Mouse (Mus musculus) hindbrain, embryonic 14.5 days (tissue): ENCODE measurements around the gene Zbtb11. TPM values are rescaled to one million over a fixed set of nuclear protein-coding genes. Genes with fewer than 3 reads are reported as not detected.

Experiments
- ATAC-seq: fragments of 200-750 bp; cut with Nextera tagmentation; 2 replicates; pipeline ENCODE4 v1.8.0; 2017; ENCODE audit warnings: moderate number of reproducible peaks, mild to moderate bottlenecking, moderate TSS enrichment, moderate library complexity; ENCODE audit not compliant: low FRiP score
- DNase-seq: peaks from one replicate; pipeline ENCODE4 v3.0.0-alpha.2; 2015; ENCODE audit warnings: low spot score
- H3K27ac ChIP-seq: fragments of 300-500 bp; sonication (generic); 2 replicates; pipeline ENCODE4 v1.5.1; 2014; ENCODE audit warnings: mild to moderate bottlenecking, moderate library complexity
- H3K27me3 ChIP-seq: fragments of 300-500 bp; sonication (generic); 2 replicates; pipeline ENCODE4 v1.6.1; 2014; ENCODE audit warnings: mild to moderate bottlenecking, low read length, mixed read lengths; ENCODE audit not compliant: control insufficient read depth, insufficient read depth
- H3K36me3 ChIP-seq: fragments of 300-500 bp; sonication (generic); replicated peaks from 2 replicates; pipeline ENCODE4 v1.6.1; 2014; ENCODE audit not compliant: control insufficient read depth, insufficient read depth
- H3K4me1 ChIP-seq: fragments of 300-500 bp; sonication (generic); replicated peaks from 2 replicates; pipeline ENCODE4 v1.6.1; 2014; ENCODE audit warnings: antibody characterized with exemption, low read length, mixed read lengths; ENCODE audit not compliant: control insufficient read depth, insufficient read depth
- H3K4me2 ChIP-seq: fragments of 300-500 bp; sonication (generic); replicated peaks from 2 replicates; pipeline ENCODE4 v1.6.1; 2014; ENCODE audit warnings: mild to moderate bottlenecking, moderate library complexity
- H3K4me3 ChIP-seq: fragments of 300-500 bp; sonication (generic); replicated peaks from 2 replicates; pipeline ENCODE4 v1.5.1; 2014; ENCODE audit warnings: mild to moderate bottlenecking, low read length
- H3K9ac ChIP-seq: fragments of 300-500 bp; sonication (generic); 2 replicates; pipeline ENCODE4 v1.6.1; 2014
- H3K9me3 ChIP-seq: fragments of 300-500 bp; sonication (generic); 2 replicates; pipeline ENCODE4 v1.6.1; 2016; ENCODE audit warnings: low read length; ENCODE audit not compliant: control insufficient read depth
- WGBS: fragments of 180-500 bp; shearing (Covaris S2); extraction: QIAGEN DNeasy Blood & Tissue Kit; methylation state at CpG from one replicate; pipeline ENCODE4 v1.1.7; 2014; 5-methylcytosine and 5-hydroxymethylcytosine counted together
- polyA plus RNA-seq: library from polyadenylated mRNA; unstranded; fragments of >200 nt; fragmentation: Nextera tagmentation; extraction: Ambion mirVana; gene quantifications from 2 replicates; pipeline ENCODE4 v1.2.1, GENCODE M21; 2014

Zbtb11 gene
- polyA plus RNA-seq, 1 experiment from 2014 or later: 24.8 TPM

DNA sequence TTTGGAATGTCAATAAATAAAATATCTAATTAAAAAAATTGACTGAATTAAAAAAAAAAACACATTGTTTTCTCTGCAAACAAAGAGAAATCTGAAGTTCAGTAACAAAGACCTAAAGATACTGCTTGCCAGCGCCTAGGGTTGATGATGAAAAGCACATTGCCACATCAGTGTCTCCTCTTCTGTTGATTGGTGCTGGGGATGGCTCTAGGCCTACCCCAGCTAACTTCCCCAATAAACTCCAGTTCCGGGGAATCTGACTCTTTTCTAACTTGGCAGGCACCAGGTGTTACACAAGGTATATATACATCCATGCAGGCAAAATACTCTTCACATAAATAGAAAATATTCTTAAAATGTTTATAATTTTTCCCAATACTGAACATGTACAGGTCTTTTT is 20.6 kb downstream of the Zbtb11 start:
- Histone ChIP-seq H3K4me1 (no peaks in the 10 kb centered on the region), H3K9me3 (no peaks in the 10 kb centered on the region), H3K27ac (no peak overlapping the region), H3K9ac (no peak overlapping the region), H3K4me3 (no peak overlapping the region), H3K4me2 (no peak overlapping the region), H3K36me3 (peaks cover 71% of the 10 kb centered on the region), H3K27me3 (no peaks in the 10 kb centered on the region)
- ATAC-seq (no peak), DNase-seq (no peak)
- WGBS: 97% methylated on average over 2 of the region's 2 CpGs

DNA sequence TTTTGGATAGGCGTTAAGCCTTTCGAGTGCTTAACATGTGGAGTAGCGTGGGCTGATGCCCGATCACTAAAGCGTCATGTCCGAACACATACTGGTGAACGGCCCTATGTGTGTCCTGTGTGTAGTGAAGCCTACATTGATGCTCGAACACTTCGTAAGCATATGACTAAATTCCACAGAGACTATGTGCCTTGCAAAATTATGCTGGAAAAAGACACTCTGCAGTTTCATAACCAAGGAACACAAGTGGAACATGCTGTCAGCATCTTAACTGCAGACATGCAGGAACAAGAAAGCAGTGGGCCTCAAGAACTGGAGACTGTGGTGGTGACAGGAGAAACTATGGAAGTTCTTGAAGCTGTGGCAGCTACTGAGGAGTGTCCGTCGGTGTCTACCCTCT is 33.1 kb downstream of the Zbtb11 start:
- H3K4me1 ChIP-seq: no peaks in the 10 kb centered on the region
- no peak for ATAC-seq

GRCm38 (mm10) chr16:56008862-56009261 is 35.2 kb downstream of the Zbtb11 start:
- H3K36me3 ChIP-seq: peaks cover 45% of the 10 kb centered on the region

More for the DNA sequence above, 33.1 kb downstream of the Zbtb11 start:
- whole genome bisulfite sequencing: 95% methylated on average over 11 of the region's 11 CpGs
- Histone ChIP-seq H3K9ac (no peak overlapping the region), H3K27ac (no peak overlapping the region), H3K9me3 (no peaks in the 10 kb centered on the region), H3K27me3 (no peaks in the 10 kb centered on the region), H3K36me3 (peaks cover 64% of the 10 kb centered on the region), H3K4me3 (no peak overlapping the region), H3K4me2 (no peak overlapping the region)
- DNase-seq: no peak

DNA sequence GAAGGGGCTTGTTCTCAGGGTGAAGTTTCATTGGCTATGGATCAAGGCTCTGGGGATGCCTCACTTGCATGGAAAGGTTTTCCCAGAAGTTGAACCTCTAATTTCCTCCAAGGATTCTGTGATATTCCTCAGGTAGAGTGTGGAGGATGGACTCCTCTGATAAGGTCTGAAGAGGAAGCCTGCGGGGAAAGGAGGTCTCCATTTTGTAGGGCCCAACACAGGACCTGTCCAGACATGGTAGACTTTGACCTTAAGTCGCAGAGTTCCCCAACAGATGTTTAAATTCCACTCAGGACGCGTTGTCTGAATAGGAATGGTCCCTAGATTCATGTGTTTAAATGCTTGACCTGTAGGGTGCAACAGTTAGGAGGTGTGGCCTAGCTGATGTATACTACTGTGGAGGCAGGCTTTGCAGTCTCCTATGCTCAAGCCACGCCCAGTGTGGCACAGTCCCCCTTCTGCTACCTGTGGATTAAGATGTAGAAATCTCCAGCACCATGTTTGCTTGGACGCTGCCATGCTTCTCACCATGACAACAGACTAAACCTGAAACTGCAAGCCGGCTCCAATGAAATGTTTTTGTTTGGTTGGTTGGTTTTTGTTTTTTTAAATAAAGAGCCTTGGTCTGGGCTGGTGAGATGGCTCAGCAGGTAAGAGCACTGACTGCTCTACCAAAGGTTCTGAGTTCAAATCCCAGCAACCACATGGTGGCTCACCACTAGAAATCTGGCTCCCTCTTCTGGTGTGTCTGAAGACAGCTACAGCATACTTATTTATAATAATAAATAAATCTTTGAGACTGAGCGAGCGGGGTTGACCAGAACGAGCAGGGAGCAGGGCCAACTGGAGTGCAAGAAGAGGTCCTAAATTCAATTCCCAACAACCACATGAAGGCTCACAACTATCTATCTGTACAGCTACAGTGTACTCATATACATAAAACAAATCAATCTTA is 39.4 kb downstream of the Zbtb11 start:
- 91% methylated on average over 10 of the region's 10 CpGs for WGBS
- ATAC-seq (peak; percentile 40; the same call in 1 of the 2 replicates), DNase-seq (no peak)
- H3K27me3 ChIP-seq: no peaks in the 10 kb centered on the region
- H3K4me2 ChIP-seq: no peak overlapping the region
- H3K36me3 ChIP-seq: peaks cover 37% of the 10 kb centered on the region
- H3K4me3 ChIP-seq: no peak overlapping the region
- no peak overlapping the region for H3K27ac ChIP-seq
- H3K9me3 ChIP-seq: no peaks in the 10 kb centered on the region
- H3K9ac ChIP-seq: no peak overlapping the region
- no peaks in the 10 kb centered on the region for H3K4me1 ChIP-seq

More at GRCm38 (mm10) chr16:56008862-56009261, 35.2 kb downstream of the Zbtb11 start:
- H3K27ac ChIP-seq: no peak overlapping the region
- DNase-seq (no peak), ATAC-seq (no peak)
- H3K4me3 ChIP-seq: no peak overlapping the region
- no peaks in the 10 kb centered on the region for H3K27me3 ChIP-seq
- 100% methylated on average over 1 of the region's 1 CpGs for WGBS
- H3K4me1 ChIP-seq: no peaks in the 10 kb centered on the region
- no peak overlapping the region for H3K9ac ChIP-seq
- no peaks in the 10 kb centered on the region for H3K9me3 ChIP-seq
- H3K4me2 ChIP-seq: no peak overlapping the region

DNA sequence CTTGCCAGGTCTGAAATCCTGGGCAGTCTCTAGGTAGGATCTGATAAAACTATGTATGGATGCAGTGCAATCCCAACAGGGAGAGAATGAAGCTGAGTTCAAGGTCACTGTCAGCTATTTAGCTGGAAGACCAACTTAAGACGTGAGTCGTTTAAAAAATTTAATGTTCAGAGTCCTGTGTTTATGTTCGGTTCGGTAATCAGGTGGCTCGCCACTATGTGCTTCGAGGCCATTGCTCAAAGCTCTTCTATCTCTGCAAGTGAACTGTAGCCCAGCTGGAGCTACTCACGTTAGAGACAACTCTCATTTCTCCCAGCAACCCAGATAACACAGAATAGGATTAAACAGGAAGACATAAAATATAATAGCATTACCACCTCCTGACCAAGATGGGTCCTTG is 40.4 kb downstream of the Zbtb11 start:
- H3K9ac ChIP-seq: no peak overlapping the region
- H3K36me3 ChIP-seq: peaks cover 44% of the 10 kb centered on the region
- WGBS: 89% methylated on average over 7 of the region's 7 CpGs
- H3K27me3 ChIP-seq: no peaks in the 10 kb centered on the region
- DNase-seq: no peak
- no peaks in the 10 kb centered on the region for H3K9me3 ChIP-seq
- ATAC-seq: no peak
- H3K27ac ChIP-seq: no peak overlapping the region; the same call in 1 of the 2 replicates
- no peak overlapping the region for H3K4me3 ChIP-seq
- H3K4me2 ChIP-seq: no peak overlapping the region
- H3K4me1 ChIP-seq: no peaks in the 10 kb centered on the region

GRCm38 (mm10) chr16:56019660-56020059 is 46.0 kb downstream of the Zbtb11 start:
- 98% methylated on average over 7 of the region's 7 CpGs for WGBS
- Histone ChIP-seq H3K4me1 (no peaks in the 10 kb centered on the region), H3K36me3 (peaks cover 61% of the 10 kb centered on the region), H3K27me3 (no peaks in the 10 kb centered on the region), H3K9ac (no peak overlapping the region), H3K4me3 (no peak overlapping the region), H3K9me3 (no peaks in the 10 kb centered on the region), H3K4me2 (no peak overlapping the region), H3K27ac (no peak overlapping the region)
- DNase-seq: no peak
- ATAC-seq: no peak

DNA sequence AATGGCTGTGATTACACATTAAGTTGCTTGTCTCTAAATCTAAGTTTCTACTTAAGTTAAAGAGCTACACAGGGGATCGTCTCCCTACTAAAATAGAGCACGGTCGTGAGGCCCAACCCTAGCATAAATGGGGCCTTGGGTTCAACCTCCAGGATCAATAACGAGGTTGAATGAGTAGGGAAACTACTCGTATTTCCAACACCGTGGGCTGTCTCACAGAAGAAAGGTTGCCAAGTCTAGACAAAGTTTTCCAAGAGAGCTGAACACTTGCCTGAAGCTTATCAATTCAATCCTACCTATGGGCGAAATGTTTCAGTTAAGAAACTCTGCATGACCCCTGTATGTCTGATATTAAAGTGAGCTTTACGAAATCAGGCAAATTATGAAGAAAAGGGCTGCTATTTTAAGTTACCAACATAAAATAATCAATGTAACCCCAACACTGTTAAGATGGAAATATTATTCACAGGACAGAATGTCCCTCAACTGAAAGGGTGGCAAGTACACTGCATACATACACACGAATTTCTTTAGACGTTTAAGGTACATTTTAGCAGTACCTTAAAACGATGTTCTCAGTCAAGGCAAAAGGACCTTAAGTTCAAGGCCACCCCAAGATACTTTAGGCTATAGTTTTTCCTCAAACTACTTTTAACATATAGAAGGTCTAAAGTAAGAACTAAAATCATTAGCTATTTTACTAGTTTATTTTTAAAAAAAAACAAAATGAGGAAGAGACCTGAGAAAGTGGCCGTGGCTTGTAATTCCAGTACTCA is 54.4 kb downstream of the Zbtb11 start:
- Histone ChIP-seq H3K9me3 (no peaks in the 10 kb centered on the region), H3K4me1 (peaks cover 24% of the 10 kb centered on the region), H3K36me3 (peaks cover 32% of the 10 kb centered on the region), H3K4me3 (peak overlapping the region; percentile 89), H3K9ac (peak overlapping the region; percentile 92), H3K4me2 (peak overlapping the region; percentile 83), H3K27ac (no peak overlapping the region), H3K27me3 (no peaks in the 10 kb centered on the region)
- no peak for ATAC-seq
- DNase-seq: no peak
- WGBS: 58% methylated on average over 12 of the region's 12 CpGs

GRCm38 (mm10) chr16:56028722-56029551 is 55.3 kb downstream of the Zbtb11 start:
- ATAC-seq (peak; percentile 89), DNase-seq (peak; percentile 54)
- peak overlapping the region; percentile 83 for H3K4me2 ChIP-seq
- peak overlapping the region; percentile 92 for H3K9ac ChIP-seq
- H3K27ac ChIP-seq: peak overlapping the region; percentile 93
- no peaks in the 10 kb centered on the region for H3K27me3 ChIP-seq
- H3K9me3 ChIP-seq: no peaks in the 10 kb centered on the region
- peak overlapping the region; percentile 89 for H3K4me3 ChIP-seq
- WGBS: under 1% methylated on average over 53 of the region's 62 CpGs
- H3K4me1 ChIP-seq: peaks cover 24% of the 10 kb centered on the region
- peaks cover 40% of the 10 kb centered on the region for H3K36me3 ChIP-seq
